Mouse (Mus musculus) ES-Bruce4 (cell line): ENCODE data around the gene Cdh13.

Source experiments
- CTCF ChIP-seq: IDR thresholded peaks from one replicate; pipeline ENCODE4 v1.8.1; 2011; ENCODE audit warnings: low read depth, low read length
- POLR2A ChIP-seq: IDR thresholded peaks from one replicate; pipeline ENCODE4 v1.8.1; 2011; ENCODE audit warnings: low read length; ENCODE audit not compliant: insufficient read depth

DNA sequence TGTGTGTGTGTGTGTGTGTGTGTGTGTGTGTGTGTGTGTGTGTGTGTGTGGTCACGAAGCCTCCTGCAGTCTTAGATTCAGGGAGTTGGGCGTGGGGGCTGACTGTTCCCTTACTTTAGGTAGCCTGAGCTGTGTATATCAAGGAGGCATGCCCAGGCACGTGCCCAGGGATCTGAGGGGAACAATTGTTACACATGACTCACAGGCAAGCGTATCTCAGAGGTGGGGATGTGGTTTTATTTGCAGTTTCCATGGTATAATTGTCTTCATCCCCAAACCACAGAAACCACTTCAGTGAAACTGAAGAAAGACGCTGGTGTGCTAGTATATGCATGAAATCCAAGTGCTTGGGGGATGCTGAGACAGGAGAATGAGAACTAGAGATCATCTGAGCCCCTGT is 546.8 kb downstream of the Cdh13 start:
- TF ChIP-seq POLR2A (no peak), CTCF (no peak)
